Mouse (Mus musculus) induced T-regulatory cell, adult 2 months (primary cell): ENCODE measurements at regions not wholly inside any gene's neighbourhood (a gene's known extent, or its start where the extent isn't known, plus 50 kb on each side); places are given as distances from the start of the nearest gene placed in this dataset.

Experiments
- DNase-seq: peaks from one replicate; pipeline ENCODE4 v3.0.0-alpha.2; 2012; ENCODE audit warnings: low read depth

GRCm38 (mm10) chr4:33687434-33687833 lies 237.0 kb upstream of the Cnr1 start:
- no peak for DNase-seq

- no peak for DNase-seq
Observed at GRCm38 (mm10) chr4:33693441-33693840, 231.0 kb upstream of the Cnr1 start.

DNA sequence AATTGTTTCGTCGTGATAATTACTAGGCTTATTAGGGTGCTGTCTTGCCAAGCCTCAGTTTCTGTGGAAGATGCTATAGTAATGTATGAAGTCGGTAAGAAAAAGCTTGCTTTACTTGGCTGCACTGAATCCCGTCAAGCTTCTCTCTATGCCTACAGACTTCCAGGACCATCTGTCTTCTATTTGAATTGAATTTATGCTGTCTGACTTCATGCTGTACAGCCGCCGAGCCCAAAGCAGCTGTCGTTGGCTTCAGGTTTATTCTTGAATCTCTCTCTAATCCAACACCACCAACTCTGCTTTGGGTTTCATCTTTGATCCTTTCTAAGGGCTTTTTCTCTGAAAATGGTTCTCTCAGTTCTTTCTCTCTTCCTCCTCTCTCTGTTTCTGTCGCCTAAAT lies 227.4 kb upstream of the Cnr1 start:
- no peak for DNase-seq

- no peak for DNase-seq
Observed at GRCm38 (mm10) chr4:33702028-33702666, 222.2 kb upstream of the Cnr1 start.

GRCm38 (mm10) chr4:33705722-33706121 lies 218.7 kb upstream of the Cnr1 start:
- DNase-seq = no peak

- peak; percentile 16 for DNase-seq
Observed at GRCm38 (mm10) chr4:33706785-33707184, 217.6 kb upstream of the Cnr1 start.

GRCm38 (mm10) chr4:33716475-33717117 lies 207.8 kb upstream of the Cnr1 start:
- DNase-seq = no peak

- no peak for DNase-seq
Observed at GRCm38 (mm10) chr4:33720972-33721371, 203.4 kb upstream of the Cnr1 start.

DNA sequence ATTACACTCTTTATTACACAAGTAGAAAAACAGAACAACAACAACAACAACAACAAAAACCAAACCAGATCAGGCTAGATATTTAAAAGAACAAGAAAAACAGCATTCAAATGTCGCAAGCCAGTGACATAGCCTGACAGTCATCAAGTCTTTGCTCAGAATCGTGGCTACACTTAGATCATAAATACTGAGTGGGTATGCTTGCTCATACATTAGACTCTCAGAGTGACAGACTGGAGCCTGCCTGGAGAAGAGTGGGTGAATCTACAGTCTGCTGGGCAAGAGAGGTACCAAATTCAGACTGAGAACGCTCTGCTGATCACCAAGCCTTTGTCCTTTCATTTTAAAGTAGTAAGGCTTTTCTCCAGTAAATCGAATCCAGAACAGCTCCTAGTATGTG lies 202.4 kb upstream of the Cnr1 start:
- no peak for DNase-seq

DNA sequence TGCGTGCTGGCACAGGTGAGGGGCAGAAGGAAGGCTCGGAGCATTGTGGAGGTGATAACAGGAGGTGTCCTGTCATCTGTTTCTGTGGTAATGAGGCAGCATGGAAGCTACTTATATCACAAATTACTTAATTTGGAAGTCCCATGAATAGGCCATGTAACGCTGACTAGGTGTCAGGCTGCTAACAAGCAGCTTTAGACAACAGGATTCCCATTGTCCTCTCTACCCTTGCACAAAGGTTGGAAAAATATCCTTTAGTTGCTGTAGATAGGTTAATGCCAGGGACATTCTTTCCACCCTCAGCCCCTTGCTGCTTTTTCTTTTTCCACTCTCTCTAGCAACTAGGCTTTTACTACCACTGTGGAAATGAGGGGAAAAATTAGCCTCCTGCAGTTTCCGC lies 192.6 kb upstream of the Cnr1 start:
- no peak for DNase-seq

DNA sequence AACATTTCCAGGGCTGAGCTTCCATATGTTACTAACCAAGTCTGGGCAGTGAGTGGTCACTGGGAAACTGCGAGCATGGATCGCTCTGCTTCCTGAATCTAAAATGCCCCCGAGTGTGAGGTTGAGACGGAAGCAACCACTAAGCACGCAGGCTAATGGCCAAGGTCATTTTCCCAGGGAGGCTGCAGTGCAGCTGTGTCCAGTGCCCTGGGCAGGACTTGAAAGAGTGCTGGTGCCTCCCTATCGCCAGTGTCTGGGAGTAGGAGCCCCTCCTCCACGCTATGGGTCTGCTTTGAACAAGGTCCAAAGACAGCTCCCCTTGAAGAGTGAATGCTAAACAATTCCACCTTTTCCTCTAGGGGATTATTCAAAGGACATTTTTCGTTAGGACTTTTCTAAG lies 189.5 kb upstream of the Cnr1 start:
- DNase-seq = no peak

DNA sequence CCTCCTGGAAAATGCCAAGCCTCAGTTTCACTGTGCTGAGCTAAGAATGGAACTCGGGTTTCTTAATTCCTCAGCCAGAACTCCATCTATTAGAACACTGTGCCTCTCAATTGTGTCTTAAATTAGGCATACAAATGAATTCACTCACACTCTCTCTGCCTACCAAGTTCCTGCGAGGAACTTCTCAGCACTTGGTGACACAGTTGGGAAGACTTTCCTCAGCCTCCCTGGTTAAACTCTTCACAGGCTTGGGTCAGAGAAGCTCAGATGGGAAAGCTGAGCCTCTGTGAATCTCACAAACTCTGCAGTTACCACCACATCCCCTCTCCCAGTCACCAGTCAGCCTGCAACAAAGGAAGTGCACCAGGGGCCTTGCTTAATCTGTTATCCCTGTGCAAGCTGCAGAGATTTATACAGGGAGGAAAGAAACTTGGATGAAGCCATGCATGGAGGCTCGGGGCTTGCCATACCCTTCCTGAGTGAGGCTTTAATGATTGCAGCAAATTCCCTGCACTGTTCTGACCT lies 188.9 kb upstream of the Cnr1 start:
- no peak for DNase-seq

DNA sequence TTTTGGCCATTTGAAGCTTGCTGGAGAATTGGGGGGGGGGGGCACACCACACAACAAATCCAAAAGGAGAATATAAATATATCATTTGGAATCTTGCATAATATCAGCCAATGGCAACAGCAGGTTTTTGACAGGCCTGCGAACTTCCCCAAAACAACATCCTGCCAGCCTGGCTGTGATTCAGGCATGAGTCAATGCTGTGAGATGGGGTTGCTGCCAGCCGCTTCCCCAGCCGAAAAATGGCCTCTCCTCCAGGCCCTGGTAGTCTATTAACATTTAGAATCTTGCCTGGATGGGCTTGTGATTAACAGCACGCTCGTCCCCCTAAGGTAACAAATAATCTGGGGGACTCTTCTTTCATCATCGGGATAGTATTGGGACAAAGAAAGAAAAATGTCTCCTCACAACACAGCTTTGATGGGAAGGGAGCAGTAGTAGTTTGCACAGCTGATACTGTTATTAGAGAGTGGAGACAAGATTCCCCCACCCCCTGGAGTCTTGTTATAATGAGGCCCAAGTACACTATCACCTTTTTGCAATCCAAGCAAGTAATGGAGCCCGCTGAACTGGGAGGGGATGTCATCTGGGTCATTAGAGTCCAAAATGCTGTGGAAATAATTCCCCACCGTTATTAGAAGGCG lies 188.2 kb upstream of the Cnr1 start:
- no peak for DNase-seq

DNA sequence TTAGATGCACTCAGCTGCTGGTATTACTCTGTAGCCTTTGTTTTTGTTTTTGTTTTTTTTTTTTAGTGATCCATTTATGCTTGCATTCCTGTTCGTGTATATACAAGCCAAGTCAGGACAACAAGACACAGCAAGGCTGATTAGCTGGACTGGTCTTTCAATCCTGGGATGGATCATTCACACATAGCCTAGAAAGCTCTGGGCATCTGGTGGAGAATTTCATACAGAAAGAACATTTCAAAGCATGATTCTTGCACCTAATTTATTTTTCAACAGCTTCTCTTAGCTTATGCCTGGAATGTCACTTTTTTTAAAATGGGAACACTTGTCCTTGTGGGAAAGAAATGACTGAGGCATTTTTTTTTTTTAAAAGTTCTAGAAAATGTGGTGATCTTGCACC lies 187.1 kb upstream of the Cnr1 start:
- no peak for DNase-seq

GRCm38 (mm10) chr4:33737859-33738417 lies 186.5 kb upstream of the Cnr1 start:
- no peak for DNase-seq

DNA sequence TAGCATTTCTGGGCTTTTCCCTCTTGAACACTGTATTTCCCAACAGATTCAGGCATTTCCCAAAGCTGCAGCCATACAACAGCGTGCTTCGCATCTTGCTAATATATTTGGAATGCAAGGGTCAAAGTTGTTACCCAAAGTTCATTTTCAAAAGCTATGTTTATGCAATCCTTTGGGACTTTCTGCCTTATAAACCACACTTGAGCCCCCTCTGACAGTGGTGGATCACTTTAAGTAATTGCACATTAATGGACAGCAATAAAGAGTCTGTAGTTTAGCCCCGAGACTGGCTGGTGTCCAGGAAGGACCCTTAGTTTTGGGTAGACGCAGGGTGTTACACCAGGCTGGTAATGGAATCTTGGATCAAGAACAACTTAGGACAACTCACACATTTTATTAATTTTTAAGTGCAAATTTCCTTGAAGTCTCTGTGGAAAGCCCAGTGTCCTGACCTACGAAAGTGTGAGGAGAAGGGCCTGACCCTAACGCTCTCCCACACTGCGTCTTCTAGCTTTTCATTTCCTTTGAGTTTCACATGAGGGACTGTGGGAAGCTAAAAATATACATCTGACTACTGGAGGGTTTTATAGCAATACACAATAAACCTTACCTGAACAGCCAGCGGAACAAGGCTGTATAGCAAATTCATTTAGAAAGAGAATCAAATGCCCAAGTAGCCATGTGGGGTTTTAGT lies 185.0 kb upstream of the Cnr1 start:
- no peak for DNase-seq

DNA sequence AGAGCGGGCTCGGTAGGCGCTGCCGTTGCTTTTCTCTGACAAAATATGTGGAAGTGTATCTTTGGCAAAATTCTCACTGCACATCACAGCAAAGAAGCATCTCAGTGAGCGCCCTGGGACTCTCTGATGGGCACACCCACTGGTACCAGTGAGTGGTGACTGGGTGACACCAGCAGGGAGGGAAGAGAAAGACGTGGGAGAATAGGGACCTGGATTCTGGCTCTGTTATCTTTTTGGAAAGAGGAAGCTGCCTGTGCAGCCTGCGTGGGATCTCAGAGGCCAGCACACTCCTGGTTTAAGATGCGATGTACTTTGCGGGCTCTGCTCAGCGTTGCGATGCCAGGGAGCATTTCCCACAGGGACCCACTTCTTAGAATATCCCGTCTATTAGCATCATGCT lies 183.4 kb upstream of the Cnr1 start:
- DNase-seq = no peak

DNA sequence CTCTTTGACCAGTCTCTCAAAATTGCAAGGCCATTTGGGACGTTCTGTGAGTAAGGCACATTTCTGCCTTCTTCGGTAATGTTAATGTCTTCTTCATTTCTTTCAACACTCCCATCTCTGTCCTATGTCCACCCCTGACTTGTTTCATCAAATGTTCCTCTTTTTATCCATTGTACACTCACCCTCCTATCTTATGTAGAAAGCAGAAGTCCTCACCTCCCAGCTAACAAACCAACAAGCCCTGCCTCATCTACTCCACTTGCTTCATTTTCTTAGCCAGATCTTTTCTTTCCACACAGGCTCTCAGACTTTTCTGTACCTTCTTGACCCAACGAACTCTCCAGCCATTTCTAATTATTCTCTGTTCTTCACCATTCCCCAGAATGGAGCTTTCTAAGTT lies 179.2 kb upstream of the Cnr1 start:
- no peak for DNase-seq

- DNase-seq = no peak
Observed at GRCm38 (mm10) chr4:33747316-33747895, 177.0 kb upstream of the Cnr1 start.

- DNase-seq = no peak
Observed at GRCm38 (mm10) chr4:33767721-33768120, 156.7 kb upstream of the Cnr1 start.

- DNase-seq = no peak
Observed at GRCm38 (mm10) chr4:33786027-33786426, 138.4 kb upstream of the Cnr1 start.

DNA sequence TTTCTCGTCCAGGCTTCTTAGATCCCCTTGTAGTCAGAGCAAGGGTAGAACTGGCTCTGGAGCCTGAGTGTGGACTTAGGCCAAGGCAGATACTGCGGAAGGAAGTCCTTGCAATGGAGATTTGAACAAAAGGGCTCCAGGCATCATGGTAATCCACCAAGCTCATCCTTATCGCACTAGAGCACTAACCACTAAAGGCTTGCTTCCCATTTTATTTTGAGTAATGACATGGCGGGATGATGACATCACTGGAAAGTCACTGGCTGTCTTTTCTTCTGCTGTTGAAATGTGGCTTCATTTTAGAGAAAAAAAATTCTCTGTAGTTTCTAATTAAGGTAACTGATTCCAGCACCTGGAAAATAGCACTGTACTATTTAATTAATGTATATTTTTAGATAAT lies 137.4 kb upstream of the Cnr1 start:
- DNase-seq = no peak
